Mouse (Mus musculus): ENCODE data around the gene Zfp831.

- no peak for TF ChIP-seq CTCF (IDR thresholded peaks at IDR 0.05; ENCODE audit: borderline replicate concordance, insufficient read depth, low read depth, low read length)
- TF ChIP-seq POLR2A (IDR thresholded peaks at IDR 0.05; ENCODE audit: borderline replicate concordance, insufficient read depth, low read length) = no peak
These were observed 109.9 kb downstream of the Zfp831 start for GRCm38 (mm10) chr2:174753197-174753596.

All from cerebellum, adult 2 months (tissue).